Mouse (Mus musculus) heart, postnatal 36 days (tissue): ENCODE measurements around the gene Aplnr. TPM values are rescaled to one million over a fixed set of nuclear protein-coding genes. Genes with fewer than 3 reads are reported as not detected.
A peak's percentile ranks its signal among the peaks of the same experiment; 100 is the strongest.

ENCODE experiments used
- DNase-seq, 2 experiments: peaks; one replicate each; pipeline ENCODE4 v3.0.0; 2021 to 2022
- intact Hi-C: fragments of 180-260 bp; cut with DNase I; formaldehyde crosslinking; loops from one replicate; pipeline ENCODE4 v1.15.1; 2025
- total RNA-seq, 2 experiments: library from RNA; stranded (reverse); gene quantifications; 2 replicates each; pipeline ENCODE4 v1.2.3; 2021

Gene Aplnr
- total RNA-seq, result 10 to 100 TPM; 34.0 to 60.3 TPM

DNA sequence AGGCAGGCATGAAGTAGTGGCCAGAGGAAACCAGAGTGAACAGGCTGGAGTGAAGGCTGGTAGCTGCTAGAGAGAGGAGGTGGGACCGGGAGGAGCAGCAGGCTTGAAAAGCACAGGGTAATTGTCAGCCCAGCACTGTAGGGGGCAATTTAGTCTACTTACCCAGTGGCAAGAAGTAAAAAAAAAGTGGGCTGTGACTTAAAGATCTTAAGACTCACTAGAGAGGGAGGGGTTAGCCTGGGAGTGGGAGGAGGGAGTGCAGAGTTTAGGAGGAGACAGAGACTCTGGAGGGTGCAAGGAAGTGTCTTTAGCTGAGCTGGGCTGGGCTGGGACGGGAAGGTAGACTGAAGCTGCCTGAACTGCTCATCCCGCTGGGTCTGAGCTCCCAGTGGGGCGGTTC lies at the start of gene Aplnr:
Aplnr (plus strand) TSS at position 137 of the 400 bp plus-strand sequence.
- intact Hi-C loops, result no loop called here

DNA sequence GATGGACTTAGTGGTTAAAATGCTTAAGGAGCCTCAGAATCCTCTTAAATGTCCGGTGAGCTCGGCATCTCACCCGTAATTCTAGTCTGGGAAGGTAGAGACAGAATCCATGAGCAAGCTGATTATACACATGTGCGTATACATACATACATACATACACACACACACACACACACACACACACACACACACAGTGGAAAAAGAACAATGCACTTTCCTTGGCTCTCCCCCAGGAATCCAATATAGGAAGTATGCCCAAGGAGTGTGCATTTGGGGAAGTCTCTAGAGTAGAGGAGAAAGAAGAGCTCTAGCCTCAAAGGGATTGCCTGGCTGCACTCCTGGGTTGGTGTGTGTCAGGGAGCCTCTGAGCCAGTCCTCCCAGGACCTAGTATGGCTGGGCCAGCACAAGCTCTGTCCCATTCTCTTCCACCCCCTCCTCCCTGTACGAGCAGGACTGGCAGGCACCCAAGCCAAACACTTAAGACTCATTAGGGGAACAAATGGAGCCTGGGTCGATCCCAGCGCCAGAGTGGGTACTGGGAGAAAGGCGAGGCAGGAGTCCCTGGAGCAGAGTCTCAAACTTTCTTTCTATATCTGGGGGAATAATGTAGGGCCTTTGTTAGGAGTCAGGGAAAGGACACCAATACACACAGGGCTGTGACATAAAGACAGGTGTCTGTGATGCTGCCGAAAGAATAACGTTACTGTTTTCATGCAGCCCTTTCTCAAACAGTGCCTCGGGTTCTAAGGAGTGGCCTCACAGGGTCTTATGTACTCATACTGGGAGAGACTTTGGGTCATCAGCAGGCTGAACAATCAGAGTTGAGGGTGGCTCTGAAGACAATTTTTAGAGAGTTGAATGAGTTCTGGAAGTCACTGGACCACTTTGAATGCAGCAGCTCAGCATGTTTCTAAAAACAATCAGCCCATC lies 47.0 kb upstream of the Aplnr start:
- peak; percentile 30 to 42 for DNase-seq
- intact Hi-C loops, result no loop called here

More for the DNA sequence above, at the start of gene Aplnr:
- DNase-seq, result peak in 1 of 2 experiments; percentile 53

- DNase-seq, result no peak
- intact Hi-C loops, result no loop called here
These were observed 44.7 kb upstream of the Aplnr start for GRCm38 (mm10) chr2:85091325-85091724.

DNA sequence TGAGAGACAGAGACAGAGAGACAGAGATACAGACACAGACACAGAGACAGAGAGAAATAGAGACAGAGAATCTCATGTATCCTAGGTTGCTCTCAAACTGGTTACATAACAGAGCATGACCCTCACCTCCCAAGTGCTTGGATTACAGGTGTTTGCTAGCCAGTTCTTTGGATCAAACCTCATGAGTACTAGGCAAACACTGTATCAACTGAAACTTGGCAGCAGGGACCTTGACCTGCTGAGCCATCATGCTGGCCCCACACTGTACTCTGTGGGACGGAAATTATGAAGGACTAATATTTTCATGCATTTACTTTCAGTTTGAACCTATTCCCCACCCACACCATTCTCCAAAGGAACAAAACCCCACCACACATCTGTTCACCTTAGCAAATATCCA lies 42.6 kb upstream of the Aplnr start:
- no peak for DNase-seq

DNA sequence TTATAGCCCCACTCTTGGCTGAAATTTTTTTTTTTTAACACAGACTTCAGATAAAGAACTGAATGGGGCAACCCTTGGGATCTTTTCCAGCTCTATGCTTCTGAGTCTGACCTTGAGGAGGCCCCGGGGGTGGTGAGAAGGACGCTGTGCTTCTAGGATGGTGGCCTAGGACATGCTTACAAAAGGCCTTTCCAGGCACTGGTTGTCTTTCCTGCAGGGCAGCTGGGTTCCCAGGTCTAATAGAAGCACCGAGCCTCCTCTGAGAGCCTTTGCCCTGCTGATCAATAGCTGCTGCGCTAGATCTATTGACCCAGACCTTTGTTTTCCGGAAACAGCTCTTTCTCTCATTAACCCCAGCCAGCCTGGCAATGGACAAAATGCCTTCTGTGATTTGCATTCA lies 40.1 kb upstream of the Aplnr start:
- DNase-seq, result no peak
- intact Hi-C loops, result no loop called here

More for the DNA sequence above, 42.6 kb upstream of the Aplnr start:
- intact Hi-C loops, result no loop called here

DNA sequence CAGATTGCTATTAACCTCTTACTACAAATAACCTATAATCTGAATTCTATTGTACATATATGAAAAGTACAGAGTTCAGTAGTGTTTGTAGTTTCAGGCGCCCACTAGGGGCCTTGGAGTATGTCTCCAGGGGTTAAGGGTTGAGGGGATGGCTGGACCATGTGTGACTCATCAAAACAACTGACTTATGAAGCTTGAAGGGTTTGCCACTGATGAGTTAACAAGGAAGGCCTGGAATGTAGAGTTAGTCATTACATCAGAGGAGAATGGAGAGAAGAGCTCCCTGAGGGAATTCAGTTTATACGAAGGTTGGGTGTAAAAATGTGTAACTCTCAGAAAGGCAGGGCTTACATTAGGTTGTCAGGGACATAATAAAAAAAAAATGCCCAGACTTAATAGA lies 38.0 kb upstream of the Aplnr start:
- no peak for DNase-seq
- intact Hi-C loops, result loop anchor here (2.0 kb wide), 1 partner anchor 33 kb away; no protein-coding TSS in a partner anchor

- intact Hi-C loops, result loop anchor here (2.0 kb wide), 1 partner anchor 34 kb away; no protein-coding TSS in a partner anchor
- DNase-seq, result peak; percentile 84 to 86
These were observed 37.1 kb upstream of the Aplnr start for GRCm38 (mm10) chr2:85098824-85099511.

- intact Hi-C loops, result no loop called here
- DNase-seq, result no peak
These were observed 32.8 kb upstream of the Aplnr start for GRCm38 (mm10) chr2:85103201-85103600.

DNA sequence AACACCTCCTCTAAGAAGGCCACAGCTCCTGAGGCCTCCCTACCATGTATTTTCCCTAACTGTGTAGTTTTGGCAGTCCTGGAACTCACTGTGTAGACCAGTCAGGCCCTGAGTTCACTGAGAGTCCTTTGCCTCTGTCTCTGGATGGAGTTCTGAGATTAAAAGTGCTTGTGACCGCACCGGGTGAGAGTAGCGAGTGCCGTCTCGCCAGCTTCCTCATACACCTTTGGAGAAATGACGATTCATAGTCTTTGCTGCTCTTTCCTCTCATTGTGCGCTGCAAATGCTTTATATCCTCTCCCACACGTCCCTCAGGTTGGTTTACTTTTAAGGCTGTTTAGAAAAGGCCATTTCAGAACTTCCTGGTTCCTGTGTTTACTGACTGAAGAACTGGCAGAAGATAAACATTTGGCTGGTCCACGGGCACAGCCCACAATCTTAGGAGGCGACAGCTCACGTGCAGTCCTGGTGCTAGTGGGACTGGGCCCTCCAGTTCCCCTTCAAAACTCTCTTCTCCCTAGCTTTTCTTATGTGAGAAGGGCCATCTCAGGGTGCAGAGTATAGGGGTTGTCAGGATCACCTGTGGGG lies 30.5 kb upstream of the Aplnr start:
- no peak for DNase-seq
- intact Hi-C loops, result no loop called here

DNA sequence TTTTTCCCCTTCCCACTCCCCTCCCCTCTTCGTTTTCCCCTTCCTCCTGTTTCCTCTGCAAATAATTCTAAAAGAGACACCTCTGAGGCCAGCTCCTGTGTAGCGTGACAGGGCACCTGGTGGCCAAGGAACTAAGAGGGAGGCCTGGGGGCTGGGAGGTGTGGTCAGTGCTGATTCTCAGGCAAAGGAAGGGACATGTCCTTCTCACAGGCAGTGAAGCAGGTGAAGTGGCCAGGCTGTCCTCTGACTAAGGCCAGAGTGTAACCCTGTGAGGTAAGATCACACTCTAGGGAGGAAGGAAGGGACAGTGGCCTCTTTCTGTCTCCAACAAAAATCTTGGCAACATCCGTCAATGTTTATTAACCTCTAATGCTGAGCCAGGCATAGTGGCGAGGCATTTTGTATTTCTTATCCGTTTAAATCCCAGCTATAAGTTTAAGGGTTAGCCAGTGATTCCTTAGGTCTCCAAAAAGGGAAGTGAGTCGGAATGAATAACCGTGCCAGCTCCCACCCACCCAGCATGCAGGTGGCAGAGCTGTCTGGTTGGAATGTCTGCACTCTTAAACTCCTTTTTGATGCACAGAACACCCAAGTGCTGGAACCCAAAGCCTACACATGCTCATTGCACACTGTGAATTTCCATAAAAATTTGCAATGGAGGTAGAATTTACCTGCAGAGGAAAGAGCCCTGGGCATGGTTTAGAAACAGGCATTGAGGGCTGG lies 29.8 kb upstream of the Aplnr start:
- intact Hi-C loops, result no loop called here

GRCm38 (mm10) chr2:85106941-85107340 lies 29.1 kb upstream of the Aplnr start:
- no peak for DNase-seq
- intact Hi-C loops, result no loop called here

More for the DNA sequence above, 29.8 kb upstream of the Aplnr start:
- no peak for DNase-seq

GRCm38 (mm10) chr2:85110288-85110875 lies 25.6 kb upstream of the Aplnr start:
- intact Hi-C loops, result no loop called here
- DNase-seq, result no peak

DNA sequence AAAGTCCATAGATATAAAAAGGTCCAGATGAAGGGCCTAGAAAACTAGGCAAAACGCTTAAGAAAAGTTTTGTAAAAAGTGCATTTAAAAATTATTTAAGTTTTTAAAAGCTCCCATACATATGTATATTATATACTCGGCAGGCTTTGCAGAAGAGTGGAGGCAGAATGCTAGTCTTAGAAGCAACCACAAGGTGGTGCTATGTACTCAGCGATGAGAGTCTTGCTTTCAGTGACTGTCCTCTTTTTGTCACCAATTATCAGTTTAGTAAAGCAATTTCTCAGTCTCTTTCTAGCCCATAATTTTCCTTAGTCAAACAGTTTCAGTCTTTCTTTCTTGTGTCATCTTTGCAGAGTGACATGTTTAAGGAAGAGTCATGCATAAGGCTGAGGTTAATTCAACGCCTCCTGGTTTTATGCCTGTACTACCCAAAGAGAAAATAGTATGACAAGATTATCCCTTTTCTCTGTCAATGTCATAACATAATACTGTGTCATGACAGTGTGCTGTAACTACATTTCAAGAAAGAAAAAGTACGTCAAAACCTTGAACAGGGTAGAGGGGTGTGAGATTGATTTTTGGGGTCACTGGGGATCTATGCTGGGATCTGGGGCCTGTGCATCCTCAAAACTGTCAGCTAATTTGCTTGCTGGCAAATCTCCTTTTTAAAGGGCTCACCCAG lies 12.7 kb upstream of the Aplnr start:
- DNase-seq, result peak in 1 of 2 experiments; percentile 38
- intact Hi-C loops, result loop anchor here (1.0 to 5.0 kb wide), 3 partner anchors 438 to 1339 kb away; no protein-coding TSS in a partner anchor

DNA sequence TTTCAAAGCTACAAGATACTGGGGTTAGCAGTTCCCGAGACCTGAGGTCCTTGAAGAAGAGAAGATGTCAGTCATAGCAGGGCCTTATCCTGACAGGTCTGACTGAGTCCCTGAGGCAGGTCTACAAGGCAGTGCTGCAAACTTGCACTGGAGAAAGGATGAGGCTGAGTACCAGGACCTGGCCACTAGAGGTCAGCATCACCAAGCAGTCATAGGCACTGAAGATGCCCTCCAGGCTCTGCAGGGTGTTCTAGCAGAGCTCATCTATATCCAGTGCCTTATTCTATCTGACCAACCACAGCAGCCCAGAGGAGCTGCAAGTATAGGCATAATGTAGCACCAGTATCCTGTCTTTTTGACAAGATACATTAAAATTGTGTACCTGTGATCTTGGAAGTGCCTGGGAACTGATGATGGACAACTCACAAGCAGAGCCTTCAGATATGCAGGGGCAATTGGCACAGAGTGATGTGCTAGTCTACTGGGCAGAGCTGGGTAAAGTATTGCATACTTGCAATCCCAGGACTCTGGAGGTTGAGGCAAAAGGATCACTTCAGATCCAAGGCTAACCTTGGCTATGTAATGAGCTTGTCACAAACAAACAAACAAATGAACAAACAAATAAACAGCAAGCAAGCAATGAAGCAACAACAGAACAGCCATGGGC lies 12.0 kb upstream of the Aplnr start:
- peak; percentile 75 to 78 for DNase-seq
- intact Hi-C loops, result loop anchor here (1.0 to 5.0 kb wide), 4 partner anchors 122 to 1338 kb away; no protein-coding TSS in a partner anchor

DNA sequence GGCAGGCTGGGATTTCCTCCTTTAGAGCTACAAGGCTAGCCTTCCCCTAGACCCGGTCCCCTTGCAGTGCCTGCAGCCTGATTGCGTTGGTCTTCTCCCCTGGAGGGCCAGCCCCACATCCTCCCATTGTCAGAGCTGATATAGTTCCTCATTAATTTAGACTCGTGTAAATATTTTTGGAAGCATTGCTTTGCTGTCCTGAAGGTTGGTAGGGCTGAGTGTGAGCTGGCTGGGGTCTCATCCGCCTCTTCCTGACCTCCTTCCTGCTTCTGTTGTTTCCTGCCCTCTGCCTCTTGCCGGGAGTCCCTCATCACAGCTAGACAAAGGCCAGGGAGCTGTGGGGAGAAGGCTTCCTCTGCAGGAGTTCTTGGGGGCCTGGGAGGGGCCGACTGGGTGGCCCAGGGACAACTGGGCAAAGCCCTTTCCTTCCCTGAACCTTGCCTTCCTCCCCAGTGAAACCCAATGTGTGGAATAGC lies 6.5 kb upstream of the Aplnr start:
- peak; percentile 46 to 52 for DNase-seq
- intact Hi-C loops, result no loop called here

- intact Hi-C loops, result no loop called here
- DNase-seq, result no peak
These were observed 4.8 kb upstream of the Aplnr start for GRCm38 (mm10) chr2:85131226-85131625.

- intact Hi-C loops, result no loop called here
- no peak for DNase-seq
These were observed 4.3 kb upstream of the Aplnr start for GRCm38 (mm10) chr2:85131724-85132123.

- intact Hi-C loops, result no loop called here
- peak in 1 of 2 experiments; percentile 15 for DNase-seq
These were observed 3.8 kb upstream of the Aplnr start for GRCm38 (mm10) chr2:85132204-85132603.

GRCm38 (mm10) chr2:85135099-85135498 lies 926 bp upstream of the Aplnr start:
- intact Hi-C loops, result loop anchor here (2.0 kb wide), 1 partner anchor 38 kb away; no protein-coding TSS in a partner anchor
- no peak for DNase-seq
